Mouse (Mus musculus) forebrain, embryonic 13.5 days (tissue): ENCODE measurements around the gene C3ar1. TPM values are rescaled to one million over a fixed set of nuclear protein-coding genes. Genes with fewer than 3 reads are reported as not detected.
A peak's percentile ranks its signal among the peaks of the same experiment; 100 is the strongest.

Source experiments
- ATAC-seq: fragments of 200-750 bp; cut with Nextera tagmentation; 2 replicates; pipeline ENCODE4 v1.8.0; 2017
- H3K27ac ChIP-seq: fragments of 300-500 bp; sonication (generic); 2 replicates; pipeline ENCODE4 v1.5.1; 2015; ENCODE audit warnings: inconsistent platforms, mild to moderate bottlenecking, moderate library complexity
- H3K27me3 ChIP-seq: fragments of 300-500 bp; sonication (generic); 2 replicates; pipeline ENCODE4 v1.6.1; 2015; ENCODE audit warnings: mild to moderate bottlenecking, inconsistent platforms
- H3K36me3 ChIP-seq: fragments of 300-500 bp; sonication (generic); 2 replicates; pipeline ENCODE4 v1.6.1; 2015; ENCODE audit warnings: mild to moderate bottlenecking, inconsistent platforms; ENCODE audit not compliant: poor library complexity, severe bottlenecking
- H3K4me1 ChIP-seq: fragments of 300-500 bp; sonication (generic); 2 replicates; pipeline ENCODE4 v1.6.1; 2015; ENCODE audit warnings: inconsistent platforms
- H3K4me2 ChIP-seq: fragments of 300-500 bp; sonication (generic); 2 replicates; pipeline ENCODE4 v1.6.1; 2015; ENCODE audit warnings: inconsistent platforms, mild to moderate bottlenecking, moderate library complexity
- H3K4me3 ChIP-seq: fragments of 300-500 bp; sonication (generic); 2 replicates; pipeline ENCODE4 v1.5.1; 2015; ENCODE audit warnings: mild to moderate bottlenecking, inconsistent platforms
- H3K9ac ChIP-seq: fragments of 300-500 bp; sonication (generic); 2 replicates; pipeline ENCODE4 v1.6.1; 2015; ENCODE audit warnings: mild to moderate bottlenecking, inconsistent platforms
- H3K9me3 ChIP-seq: fragments of 300-500 bp; sonication (generic); replicated peaks from 2 replicates; pipeline ENCODE4 v1.6.1; 2016; ENCODE audit warnings: inconsistent platforms
- WGBS: fragments of 180-500 bp; shearing (Covaris S2); methylation state at CpG from one replicate; pipeline ENCODE4 v1.1.7; 2015; 5-methylcytosine and 5-hydroxymethylcytosine counted together
- polyA plus RNA-seq: library from polyadenylated mRNA; unstranded; fragments of >200 nt; fragmentation: Nextera tagmentation; extraction: Ambion mirVana; gene quantifications from 2 replicates; pipeline ENCODE4 v1.2.1, GENCODE M21; 2015

Gene C3ar1
- polyA plus RNA-seq: 0.58 and 0.89 TPM in 2 replicates

- Histone ChIP-seq H3K4me1 (no peaks in the 10 kb centered on the region), H3K4me2 (no peak within 1 kb of the TSS), H3K27me3 (no peaks in the 10 kb centered on the region), H3K9ac (no peak within 1 kb of the TSS), H3K4me3 (no peak within 1 kb of the TSS), H3K9me3 (no peaks in the 10 kb centered on the region; the same call in 1 of the 2 replicates), H3K27ac (no peak within 1 kb of the TSS), H3K36me3 (no peaks in the 10 kb centered on the region)
- 88% methylated on average over 7 of the region's 7 CpGs for WGBS
- no peak for ATAC-seq
Observed at GRCm38 (mm10) chr6:122855955-122856354, at the start of gene C3ar1. C3ar1 (minus strand) TSS chr6:122856161.

- ATAC-seq: peak; percentile 64; the same call in 1 of the 2 replicates
- Histone ChIP-seq H3K4me3 (no peak overlapping the region), H3K27me3 (no peaks in the 10 kb centered on the region), H3K9ac (no peak overlapping the region), H3K4me2 (no peak overlapping the region), H3K9me3 (no peaks in the 10 kb centered on the region), H3K36me3 (peaks cover 52% of the 10 kb centered on the region), H3K4me1 (no peaks in the 10 kb centered on the region), H3K27ac (no peak overlapping the region)
- WGBS: 4% methylated on average over 2 of the region's 2 CpGs
Observed at GRCm38 (mm10) chr6:122892442-122893049, 36.6 kb upstream of the C3ar1 start.

GRCm38 (mm10) chr6:122889599-122889998, 33.6 kb upstream of the C3ar1 start:
- Histone ChIP-seq H3K36me3 (peaks cover 75% of the 10 kb centered on the region), H3K4me2 (no peak overlapping the region), H3K4me1 (no peaks in the 10 kb centered on the region), H3K9me3 (no peaks in the 10 kb centered on the region), H3K27me3 (no peaks in the 10 kb centered on the region), H3K4me3 (no peak overlapping the region), H3K9ac (no peak overlapping the region), H3K27ac (no peak overlapping the region)
- ATAC-seq: no peak
- WGBS: 95% methylated on average over 2 of the region's 2 CpGs

DNA sequence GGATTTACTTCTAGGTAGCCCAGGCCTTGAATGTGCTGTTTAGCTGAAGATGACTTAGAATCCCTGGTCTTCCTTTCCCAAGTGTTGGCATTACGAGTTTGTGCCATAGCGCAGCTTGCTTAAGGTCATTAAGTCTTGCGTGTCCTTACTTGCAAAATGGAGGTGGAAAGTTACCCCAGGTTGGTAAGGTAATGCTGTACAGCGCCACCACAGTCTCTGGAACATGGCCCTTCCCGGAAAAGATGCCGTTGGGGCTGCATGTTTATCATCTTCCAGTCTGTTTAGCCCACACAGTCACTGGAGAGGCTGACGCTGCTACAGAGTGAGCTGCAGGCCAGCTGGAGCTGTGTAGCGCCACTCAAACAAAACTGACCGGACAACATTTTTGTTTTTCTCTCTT, 27.6 kb upstream of the C3ar1 start:
- Histone ChIP-seq H3K4me1 (no peaks in the 10 kb centered on the region), H3K36me3 (peaks cover 95% of the 10 kb centered on the region), H3K9me3 (no peaks in the 10 kb centered on the region), H3K9ac (no peak overlapping the region), H3K4me2 (no peak overlapping the region), H3K27me3 (no peaks in the 10 kb centered on the region), H3K27ac (no peak overlapping the region), H3K4me3 (no peak overlapping the region)
- 95% methylated on average over 9 of the region's 9 CpGs for WGBS
- no peak for ATAC-seq

- 94% methylated on average over 12 of the region's 12 CpGs for WGBS
- peaks cover 85% of the 10 kb centered on the region for H3K36me3 ChIP-seq
Observed at GRCm38 (mm10) chr6:122881287-122881686, 25.3 kb upstream of the C3ar1 start.

DNA sequence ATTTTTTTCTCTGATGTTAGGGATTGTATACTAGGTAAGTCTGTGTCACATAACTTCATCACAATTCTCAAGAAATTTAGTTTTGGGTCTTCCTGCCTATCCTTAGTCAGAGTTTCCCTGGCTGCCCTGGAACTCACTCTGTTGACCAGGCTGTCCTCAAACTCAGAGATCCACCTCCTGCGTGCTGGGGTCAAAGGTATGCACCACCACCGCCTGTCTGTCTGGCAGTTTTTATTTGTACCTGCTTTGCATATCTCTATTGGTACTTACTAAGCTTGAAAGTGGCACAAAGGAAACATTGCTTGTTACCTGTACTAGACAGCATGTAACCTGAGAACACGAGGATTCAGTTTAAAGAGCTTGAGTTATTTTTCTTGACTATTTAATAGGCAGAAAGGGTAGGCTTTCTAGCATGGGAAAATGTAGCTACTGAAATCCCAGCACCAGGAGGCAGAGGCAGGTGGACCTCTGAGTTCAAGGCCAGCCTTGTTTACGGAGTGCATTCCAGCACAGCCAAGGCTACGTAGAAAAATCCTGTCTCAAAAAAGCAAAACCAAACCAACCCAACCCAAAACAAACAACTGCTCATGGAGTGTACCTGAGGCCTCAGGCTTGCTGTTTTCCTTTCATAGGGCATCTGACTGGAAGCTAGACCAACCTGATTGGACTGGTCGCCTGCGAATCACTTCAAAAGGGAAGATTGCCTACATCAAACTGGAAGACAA, 24.0 kb upstream of the C3ar1 start:
- Histone ChIP-seq H3K9ac (no peak overlapping the region), H3K27me3 (no peaks in the 10 kb centered on the region), H3K9me3 (no peaks in the 10 kb centered on the region), H3K27ac (no peak overlapping the region), H3K4me1 (peaks cover 19% of the 10 kb centered on the region), H3K4me3 (no peak overlapping the region), H3K4me2 (no peak overlapping the region), H3K36me3 (peaks cover 73% of the 10 kb centered on the region)
- 93% methylated on average over 7 of the region's 7 CpGs for WGBS
- ATAC-seq: no peak

More at GRCm38 (mm10) chr6:122881287-122881686, 25.3 kb upstream of the C3ar1 start:
- no peaks in the 10 kb centered on the region for H3K9me3 ChIP-seq
- H3K27ac ChIP-seq: no peak overlapping the region
- peaks cover 6% of the 10 kb centered on the region; the same call in 1 of the 2 replicates for H3K4me1 ChIP-seq
- no peak overlapping the region for H3K4me2 ChIP-seq
- no peak for ATAC-seq
- H3K4me3 ChIP-seq: no peak overlapping the region
- H3K27me3 ChIP-seq: no peaks in the 10 kb centered on the region
- H3K9ac ChIP-seq: no peak overlapping the region

GRCm38 (mm10) chr6:122879141-122879735, 23.3 kb upstream of the C3ar1 start:
- 96% methylated on average over 7 of the region's 7 CpGs for WGBS
- no peak overlapping the region for H3K4me2 ChIP-seq
- H3K27ac ChIP-seq: no peak overlapping the region
- H3K4me1 ChIP-seq: peaks cover 19% of the 10 kb centered on the region
- H3K9ac ChIP-seq: no peak overlapping the region
- no peaks in the 10 kb centered on the region for H3K27me3 ChIP-seq
- H3K4me3 ChIP-seq: no peak overlapping the region
- ATAC-seq: no peak
- H3K36me3 ChIP-seq: peaks cover 66% of the 10 kb centered on the region
- no peaks in the 10 kb centered on the region for H3K9me3 ChIP-seq

- Histone ChIP-seq H3K4me2 (peak overlapping the region; percentile 62), H3K36me3 (peaks cover 24% of the 10 kb centered on the region), H3K4me3 (peak overlapping the region; percentile 80), H3K9ac (peak overlapping the region; percentile 88), H3K4me1 (peaks cover 19% of the 10 kb centered on the region), H3K9me3 (no peaks in the 10 kb centered on the region), H3K27me3 (0 out of 2 replicates have a peak, but pooled peaks cover 5% of the 10 kb centered on the region), H3K27ac (peak overlapping the region; percentile 86)
- WGBS: 0% methylated on average over 31 of the region's 31 CpGs
- ATAC-seq: peak; percentile 80
Observed at GRCm38 (mm10) chr6:122874720-122875389, 18.9 kb upstream of the C3ar1 start.

- Histone ChIP-seq H3K9me3 (no peaks in the 10 kb centered on the region), H3K9ac (peak within 1 kb of the TSS; percentile 88), H3K27ac (peak within 1 kb of the TSS; percentile 86), H3K4me1 (peaks cover 19% of the 10 kb centered on the region), H3K4me3 (peak within 1 kb of the TSS; percentile 80), H3K36me3 (peaks cover 17% of the 10 kb centered on the region), H3K4me2 (peak within 1 kb of the TSS; percentile 62), H3K27me3 (0 out of 2 replicates have a peak, but pooled peaks cover 7% of the 10 kb centered on the region)
- peak; percentile 98 for ATAC-seq
- 7% methylated on average over 43 of the region's 43 CpGs for WGBS
Observed at GRCm38 (mm10) chr6:122873871-122874719, 18.1 kb upstream of the C3ar1 start, which contains the start of gene Necap1. Necap1 (plus strand) TSS chr6:122874474.

DNA sequence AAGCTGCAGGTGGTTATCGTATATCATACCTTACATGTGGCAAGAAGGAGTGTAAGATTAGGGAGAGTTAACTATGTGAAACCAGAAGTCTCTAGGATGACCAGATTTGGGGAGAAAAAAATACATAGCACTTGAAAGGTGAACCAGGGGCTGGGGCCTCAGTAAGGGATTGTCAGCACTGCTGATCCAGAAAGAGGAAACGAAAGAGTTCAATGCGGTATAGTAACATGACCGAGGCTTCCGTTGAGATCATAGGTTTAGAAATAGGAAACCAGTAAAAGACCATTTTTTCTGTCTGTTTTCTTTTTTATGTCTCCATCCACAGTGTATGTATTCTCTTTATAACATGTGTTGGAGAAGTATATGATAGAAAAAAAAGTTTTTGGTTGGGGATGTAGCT, 16.8 kb upstream of the C3ar1 start:
- H3K27ac ChIP-seq: no peak overlapping the region
- H3K9me3 ChIP-seq: no peaks in the 10 kb centered on the region
- WGBS: 95% methylated on average over 5 of the region's 5 CpGs
- H3K4me2 ChIP-seq: no peak overlapping the region
- H3K27me3 ChIP-seq: 0 out of 2 replicates have a peak, but pooled peaks cover 8% of the 10 kb centered on the region
- H3K4me3 ChIP-seq: no peak overlapping the region
- H3K9ac ChIP-seq: no peak overlapping the region
- H3K36me3 ChIP-seq: peaks cover 7% of the 10 kb centered on the region; the same call in 1 of the 2 replicates
- peaks cover 19% of the 10 kb centered on the region for H3K4me1 ChIP-seq
- no peak for ATAC-seq

DNA sequence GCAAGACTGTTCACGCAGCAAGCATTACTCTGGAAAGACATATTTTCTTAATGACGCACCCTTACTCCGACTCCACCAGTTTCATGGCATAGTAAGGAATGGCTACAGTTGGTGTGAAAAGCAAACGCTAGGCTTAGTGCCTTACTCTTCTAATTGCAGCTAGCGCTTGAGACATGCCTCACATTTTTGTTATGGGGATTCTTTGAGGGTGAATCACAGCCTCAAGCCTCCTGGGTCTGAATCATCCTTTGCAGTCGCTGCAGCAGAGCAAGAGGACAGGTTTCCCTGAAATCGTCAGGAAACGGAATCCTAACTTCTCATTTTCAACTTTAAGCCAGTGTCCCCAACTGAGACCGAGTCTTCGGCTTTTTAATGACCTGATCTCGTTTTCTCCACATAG, 13.9 kb upstream of the C3ar1 start:
- H3K4me2 ChIP-seq: no peak overlapping the region
- ATAC-seq: no peak
- H3K4me3 ChIP-seq: no peak overlapping the region
- no peak overlapping the region for H3K27ac ChIP-seq
- H3K9me3 ChIP-seq: no peaks in the 10 kb centered on the region
- H3K27me3 ChIP-seq: 0 out of 2 replicates have a peak, but pooled peaks cover 8% of the 10 kb centered on the region
- H3K36me3 ChIP-seq: no peaks in the 10 kb centered on the region
- H3K4me1 ChIP-seq: no peaks in the 10 kb centered on the region
- H3K9ac ChIP-seq: no peak overlapping the region
- 88% methylated on average over 11 of the region's 11 CpGs for WGBS
